Mouse (Mus musculus) MEL (cell line): ENCODE data around the gene Sstr3. TPM values are rescaled to one million over a fixed set of nuclear protein-coding genes. Genes with fewer than 3 reads are reported as not detected.

Experiments used
- DNase-seq: peaks from one replicate; pipeline ENCODE4 v3.0.0; 2011; ENCODE audit warnings: low read depth, low spot score
- H3K27ac ChIP-seq: 2 replicates; pipeline ENCODE4 v1.5.1; 2012; ENCODE audit warnings: low read depth, mild to moderate bottlenecking, control low read depth, low read length, moderate library complexity; ENCODE audit not compliant: control insufficient read depth
- H3K27me3 ChIP-seq, 2 experiments: fragments of 150-350 bp in 1 of 2; sonication (generic) in 1 of 2; 2 replicates each; pipeline ENCODE4 v1.6.1; 2012; ENCODE audit warnings: low read length in 2 of 2, mild to moderate bottlenecking in 2 of 2, improper control_type of control experiment in 1 of 2, moderate library complexity in 1 of 2; ENCODE audit not compliant: insufficient read depth in 2 of 2, control insufficient read depth in 1 of 2
- H3K36me3 ChIP-seq, 2 experiments: 2 replicates each; pipeline ENCODE4 v1.6.1; 2012 to 2014; ENCODE audit warnings: low read length in 2 of 2, improper control_type of control experiment in 1 of 2, inconsistent platforms in 1 of 2, mild to moderate bottlenecking in 1 of 2; ENCODE audit not compliant: insufficient read depth in 2 of 2, control insufficient read depth in 1 of 2
- H3K4me1 ChIP-seq, 2 experiments: fragments of 150-350 bp in 1 of 2; sonication (generic) in 1 of 2; 2 replicates each; pipeline ENCODE4 v1.6.1; 2012; ENCODE audit warnings: low read length in 2 of 2, improper control_type of control experiment in 1 of 2, mild to moderate bottlenecking in 1 of 2; ENCODE audit not compliant: insufficient read depth in 2 of 2, control insufficient read depth in 1 of 2
- H3K4me3 ChIP-seq, 2 experiments: fragments of 150-350 bp in 1 of 2; sonication (generic) in 1 of 2; 2 replicates each; pipeline ENCODE4 v1.5.1; 2012; ENCODE audit warnings: low read depth in 2 of 2, low read length in 2 of 2, mild to moderate bottlenecking in 2 of 2, moderate library complexity in 2 of 2, control low read depth in 1 of 2, improper control_type of control experiment in 1 of 2; ENCODE audit not compliant: control insufficient read depth in 1 of 2, insufficient read depth in 1 of 2
- H3K79me2 ChIP-seq: 2 replicates; pipeline ENCODE4 v1.6.1; 2012; ENCODE audit warnings: mild to moderate bottlenecking, low read length, moderate library complexity; ENCODE audit not compliant: control insufficient read depth, poor library complexity, insufficient read depth
- H3K9ac ChIP-seq: 2 replicates; pipeline ENCODE4 v1.6.1; 2012; ENCODE audit warnings: low read depth, mild to moderate bottlenecking, control low read depth, low read length, moderate library complexity; ENCODE audit not compliant: control insufficient read depth, poor library complexity, severe bottlenecking
- H3K9me3 ChIP-seq: fragments of 150-350 bp; sonication (generic); replicated peaks from 2 replicates; pipeline ENCODE4 v1.6.1; 2012; ENCODE audit warnings: mild to moderate bottlenecking, low read length, improper control_type of control experiment, moderate library complexity; ENCODE audit not compliant: insufficient read depth
- ELF1 ChIP-seq: IDR thresholded peaks from 2 replicates; pipeline ENCODE4 v1.6.1; 2014; ENCODE audit warnings: low read depth, mild to moderate bottlenecking, inconsistent platforms, low read length, improper control_type of control experiment, moderate library complexity
- GATA1 ChIP-seq: IDR thresholded peaks from 2 replicates; pipeline ENCODE4 v1.6.1; 2011; ENCODE audit warnings: low read depth, low read length, improper control_type of control experiment
- HCFC1 ChIP-seq: IDR thresholded peaks from 2 replicates; pipeline ENCODE4 v1.6.1; 2012; ENCODE audit warnings: low read depth, mild to moderate bottlenecking, inconsistent platforms, low read length, improper control_type of control experiment, moderate library complexity
- KAT2A ChIP-seq: conservative IDR thresholded peaks from 2 replicates; pipeline ENCODE4 v1.6.1; 2012; ENCODE audit warnings: low read depth, low read length, improper control_type of control experiment, inconsistent platforms
- MAFK ChIP-seq: IDR thresholded peaks from 2 replicates; pipeline ENCODE4 v1.6.1; 2011; ENCODE audit warnings: low read depth, mild to moderate bottlenecking, low read length, improper control_type of control experiment, borderline replicate concordance
- MAX ChIP-seq: IDR thresholded peaks from 2 replicates; pipeline ENCODE4 v1.6.1; 2011; ENCODE audit warnings: low read length, improper control_type of control experiment
- MAZ ChIP-seq: IDR thresholded peaks from 2 replicates; pipeline ENCODE4 v1.6.1; 2012; ENCODE audit warnings: low read depth, mild to moderate bottlenecking, inconsistent platforms, low read length, improper control_type of control experiment
- MEF2A ChIP-seq: IDR thresholded peaks from 2 replicates; pipeline ENCODE4 v1.6.1; 2014; ENCODE audit warnings: low read depth, mild to moderate bottlenecking, inconsistent platforms, low read length, improper control_type of control experiment; ENCODE audit not compliant: poor library complexity, insufficient replicate concordance, severe bottlenecking; ENCODE audit errors: extremely low read depth
- MXI1 ChIP-seq: IDR thresholded peaks from 2 replicates; pipeline ENCODE4 v1.6.1; 2011; ENCODE audit warnings: mild to moderate bottlenecking, low read depth, low read length, improper control_type of control experiment
- MYB ChIP-seq: IDR thresholded peaks from 2 replicates; pipeline ENCODE4 v1.6.1; 2011; ENCODE audit warnings: mild to moderate bottlenecking, low read depth, low read length, improper control_type of control experiment
- MYC ChIP-seq: IDR thresholded peaks from 2 replicates; pipeline ENCODE4 v1.6.1; 2011; ENCODE audit warnings: low read depth, mild to moderate bottlenecking, low read length, improper control_type of control experiment, moderate library complexity
- NRF1 ChIP-seq: IDR thresholded peaks from 2 replicates; pipeline ENCODE4 v1.6.1; 2014; ENCODE audit warnings: low read depth, mild to moderate bottlenecking, inconsistent platforms, low read length, improper control_type of control experiment, moderate library complexity; ENCODE audit not compliant: poor library complexity, insufficient read depth, severe bottlenecking
- POLR2A ChIP-seq, 2 experiments: IDR thresholded peaks; 2 replicates each; pipeline ENCODE4 v1.6.1; 2011 to 2012; ENCODE audit warnings: low read length in 2 of 2, mild to moderate bottlenecking in 2 of 2, control low read depth in 1 of 2, improper control_type of control experiment in 1 of 2, low read depth in 1 of 2, moderate library complexity in 1 of 2; ENCODE audit not compliant: control insufficient read depth in 1 of 2, insufficient read depth in 1 of 2, poor library complexity in 1 of 2
- POLR2AphosphoS2 ChIP-seq: IDR thresholded peaks from 2 replicates; pipeline ENCODE4 v1.6.1; 2011; ENCODE audit warnings: low read length, improper control_type of control experiment
- POLR2AphosphoS5 ChIP-seq: IDR thresholded peaks from 2 replicates; pipeline ENCODE4 v1.6.1; 2012; ENCODE audit warnings: low read depth, borderline replicate concordance, mild to moderate bottlenecking, inconsistent platforms, low read length, moderate library complexity, mixed read lengths
- RAD21 ChIP-seq: IDR thresholded peaks from 2 replicates; pipeline ENCODE4 v1.6.1; 2011; ENCODE audit warnings: mild to moderate bottlenecking, low read depth, low read length, improper control_type of control experiment
- RCOR1 ChIP-seq: IDR thresholded peaks from 2 replicates; pipeline ENCODE4 v1.6.1; 2012; ENCODE audit warnings: low read depth, mild to moderate bottlenecking, inconsistent platforms, low read length, improper control_type of control experiment
- SIN3A ChIP-seq: IDR thresholded peaks from 2 replicates; pipeline ENCODE4 v1.6.1; 2012; ENCODE audit warnings: low read length, improper control_type of control experiment, inconsistent platforms
- TAL1 ChIP-seq: IDR thresholded peaks from 2 replicates; pipeline ENCODE4 v1.6.1; 2012; ENCODE audit warnings: mild to moderate bottlenecking, inconsistent platforms, low read length, moderate library complexity, mixed read lengths
- TBP ChIP-seq: IDR thresholded peaks from 2 replicates; pipeline ENCODE4 v1.8.0; 2011; ENCODE audit warnings: low read depth, low read length, improper control_type of control experiment
- TCF12 ChIP-seq: IDR thresholded peaks from 2 replicates; pipeline ENCODE4 v1.6.1; 2014; ENCODE audit warnings: low read depth, mild to moderate bottlenecking, inconsistent platforms, low read length, improper control_type of control experiment, moderate library complexity
- USF1 ChIP-seq: IDR thresholded peaks from 2 replicates; pipeline ENCODE4 v1.6.1; 2014; ENCODE audit warnings: low read depth, mild to moderate bottlenecking, inconsistent platforms, low read length, improper control_type of control experiment, moderate library complexity
- USF2 ChIP-seq, 2 experiments: IDR thresholded peaks; 2 replicates each; pipeline ENCODE4 v1.6.1; 2011 to 2012; ENCODE audit warnings: improper control_type of control experiment in 2 of 2, low read length in 2 of 2, borderline replicate concordance in 1 of 2, inconsistent platforms in 1 of 2, low read depth in 1 of 2, mild to moderate bottlenecking in 1 of 2; ENCODE audit not compliant: insufficient read depth in 1 of 2
- ZC3H11A ChIP-seq: IDR thresholded peaks from 2 replicates; pipeline ENCODE4 v1.6.1; 2012; ENCODE audit warnings: low read depth, mild to moderate bottlenecking, inconsistent platforms, low read length, improper control_type of control experiment
- ZMIZ1 ChIP-seq: IDR thresholded peaks from 2 replicates; pipeline ENCODE4 v1.6.1; 2012; ENCODE audit warnings: low read depth, mild to moderate bottlenecking, inconsistent platforms, low read length, improper control_type of control experiment, moderate library complexity
- polyA plus RNA-seq, 2 experiments: library from polyadenylated mRNA; stranded (reverse) in 1 of 2; unstranded in 1 of 2; fragments of >175 nt in 1 of 2; fragments of >200 nt in 1 of 2; gene quantifications; 2 replicates each; pipeline versions ENCODE4 v1.2.1 to v1.2.4; 2012; ENCODE audit warnings: low replicate concordance in 2 of 2, low read depth in 1 of 2; ENCODE audit not compliant: insufficient read length in 2 of 2, insufficient read depth in 1 of 2, missing spikeins in 1 of 2
- total RNA-seq: library from RNA; depleted of rRNA; stranded (reverse); fragments of 300-350 nt; gene quantifications from 2 replicates; pipeline ENCODE4 v1.2.3, GENCODE M21; 2012

The Sstr3 gene
- total and polyA plus RNA-seq, 3 experiments: not detected

- TF ChIP-seq ELF1: peak; percentile 64
- peak; percentile 68 for TF ChIP-seq TCF12
- peak; percentile 51; the same call in 1 of the 2 replicates for TF ChIP-seq RCOR1
- TF ChIP-seq MYC: peak; percentile 73
- TF ChIP-seq, all 39 proteins: peak for 19
Observed at GRCm38 (mm10) chr15:78572658-78573397, 28.3 kb upstream of the Sstr3 start, which contains the start of gene Rac2 (continued).

- Histone ChIP-seq H3K79me2 (peaks cover 18% of the 10 kb centered on the region), H3K4me1 (peaks cover 0 to 24% of the 10 kb centered on the region in 2 experiments; a peak in 3 of 4 replicates), H3K36me3 (peaks cover 8 to 13% of the 10 kb centered on the region in 2 experiments; a peak in 3 of 4 replicates), H3K27ac (peak overlapping the region; percentile 84), H3K27me3 (no peaks in the 10 kb centered on the region), H3K4me3 (peak overlapping the region; percentile 71 to 75), H3K9ac (peak overlapping the region; percentile 68), H3K9me3 (no peaks in the 10 kb centered on the region)
- TF ChIP-seq RAD21 (no peak), RCOR1 (no peak), TCF12 (no peak), MEF2A (no peak), NRF1 (no peak), ZC3H11A (no peak), ZMIZ1 (no peak), HCFC1 (no peak)
- no peak for DNase-seq
Observed at GRCm38 (mm10) chr15:78572270-78572600, 27.8 kb upstream of the Sstr3 start.

DNA sequence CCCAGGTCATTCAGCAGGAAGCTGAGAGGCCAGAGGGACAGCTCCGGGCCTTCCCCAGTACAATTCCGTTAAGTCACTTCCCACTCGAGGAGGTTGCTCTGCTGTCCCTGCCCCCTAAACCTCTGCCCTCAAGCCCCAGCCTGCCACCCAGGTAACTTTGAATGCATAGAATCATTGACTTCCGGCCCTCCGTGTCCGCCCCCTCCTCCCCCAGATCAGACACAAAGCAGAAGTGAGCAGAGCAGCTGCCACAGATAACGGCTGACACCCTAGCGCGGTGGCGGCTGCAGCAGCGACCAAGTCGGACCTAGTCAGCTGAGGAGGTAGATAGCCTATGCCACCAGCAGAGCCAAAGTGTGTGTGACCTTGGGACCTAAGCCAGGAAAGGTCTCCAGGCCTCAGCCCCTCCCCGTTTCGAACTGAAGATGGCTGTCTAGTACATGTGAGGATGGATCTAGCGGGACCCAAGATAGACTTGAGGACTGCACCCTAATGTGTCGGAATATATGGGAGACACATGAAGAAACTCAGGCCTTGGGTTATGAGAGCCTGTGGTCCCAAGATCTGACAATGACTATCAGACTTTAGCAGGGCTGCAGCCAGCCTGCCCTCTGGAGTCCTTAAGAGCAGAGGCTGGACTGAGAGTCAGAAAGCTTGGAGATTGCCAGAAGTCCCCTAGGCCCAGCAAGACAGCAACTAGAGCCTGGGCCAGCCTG lies 27.2 kb upstream of the Sstr3 start:
- peak overlapping the region; percentile 68 for H3K9ac ChIP-seq
- H3K4me3 ChIP-seq: peak overlapping the region; percentile 71 to 75
- peaks cover 8 to 13% of the 10 kb centered on the region in 2 experiments; a peak in 3 of 4 replicates for H3K36me3 ChIP-seq
- DNase-seq: peak; percentile 95
- H3K27me3 ChIP-seq: no peaks in the 10 kb centered on the region
- H3K27ac ChIP-seq: peak overlapping the region; percentile 84
- peaks cover 0 to 24% of the 10 kb centered on the region in 2 experiments; a peak in 3 of 4 replicates for H3K4me1 ChIP-seq
- peaks cover 18% of the 10 kb centered on the region for H3K79me2 ChIP-seq
- no peaks in the 10 kb centered on the region for H3K9me3 ChIP-seq
- TF ChIP-seq KAT2A (no peak), HCFC1 (0 out of 2 replicates have a peak, but pooled peaks have one; percentile 45), SIN3A (peak; percentile 91), POLR2AphosphoS2 (no peak), USF1 (peak; percentile 49; the same call in 1 of the 2 replicates), MYB (no peak), USF2 (IDR thresholded peaks at IDR 0.05; ENCODE audit: borderline replicate concordance in 1 of 2, insufficient read depth in 1 of 2, low read depth in 1 of 2, low read length in 2 of 2) (no peak), TBP (peak; percentile 48; the same call in 1 of the 2 replicates), MXI1 (peak; percentile 69), MAX (no peak; the same call in 1 of the 2 replicates), POLR2AphosphoS5 (no peak), ZMIZ1 (0 out of 2 replicates have a peak, but pooled peaks have one; percentile 68), POLR2A (IDR thresholded peaks at IDR 0.05; ENCODE audit: control insufficient read depth in 1 of 2, insufficient read depth in 1 of 2, low read depth in 1 of 2, low read length in 2 of 2, poor library complexity in 1 of 2) (peak; percentile 37 to 72; a peak in 3 of 4 replicates), MAFK (no peak), TAL1 (peak; percentile 97), GATA1 (peak; percentile 83), MAZ (peak; percentile 90)
